Mouse (Mus musculus) right cerebral cortex, postnatal 14 days (tissue): ENCODE measurements around the gene Mpp6.
A peak's percentile ranks its signal among the peaks of the same experiment; 100 is the strongest.

Source experiments
- DNase-seq: peaks from one replicate; pipeline ENCODE4 v3.0.0; 2022

Mpp6 gene

DNA sequence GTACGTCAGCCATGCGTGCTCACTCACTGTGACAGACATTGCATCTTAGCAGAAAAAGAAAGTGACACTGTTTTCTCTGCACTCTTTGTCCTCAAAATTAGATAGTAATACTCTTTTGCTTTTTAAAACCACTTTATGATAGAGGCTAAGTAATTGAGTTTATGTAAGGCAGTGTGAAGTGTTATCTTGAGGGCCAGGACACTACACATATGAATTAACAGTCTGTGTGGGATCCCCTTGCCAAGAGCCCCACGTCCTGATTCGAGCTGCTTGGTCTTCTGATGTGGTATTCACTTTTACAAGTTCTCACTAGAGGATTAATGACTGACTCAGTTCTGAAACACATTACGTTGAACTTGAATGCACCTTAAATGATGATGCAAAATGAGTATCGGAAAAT is 49.8 kb downstream of the Mpp6 start:
- no peak for DNase-seq

DNA sequence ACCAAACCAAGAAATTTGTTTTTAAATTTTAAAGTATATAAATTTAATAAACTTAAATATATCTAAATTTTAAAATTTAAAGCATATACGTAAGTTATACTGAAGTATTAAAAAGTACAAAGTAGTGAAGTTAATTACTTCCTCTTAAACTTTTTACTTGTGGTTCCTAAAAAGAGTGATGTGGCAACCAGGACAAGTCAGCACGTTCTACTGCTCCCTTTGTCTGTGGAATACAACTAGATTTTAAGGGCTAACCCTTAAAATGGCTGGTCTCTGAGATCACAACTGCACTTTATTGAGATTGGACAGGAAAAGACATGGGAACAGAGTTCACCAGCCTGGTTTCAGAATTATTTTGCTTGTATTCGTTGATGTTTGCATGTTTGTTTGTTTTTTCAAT is 53.0 kb downstream of the Mpp6 start:
- DNase-seq, result no peak

DNA sequence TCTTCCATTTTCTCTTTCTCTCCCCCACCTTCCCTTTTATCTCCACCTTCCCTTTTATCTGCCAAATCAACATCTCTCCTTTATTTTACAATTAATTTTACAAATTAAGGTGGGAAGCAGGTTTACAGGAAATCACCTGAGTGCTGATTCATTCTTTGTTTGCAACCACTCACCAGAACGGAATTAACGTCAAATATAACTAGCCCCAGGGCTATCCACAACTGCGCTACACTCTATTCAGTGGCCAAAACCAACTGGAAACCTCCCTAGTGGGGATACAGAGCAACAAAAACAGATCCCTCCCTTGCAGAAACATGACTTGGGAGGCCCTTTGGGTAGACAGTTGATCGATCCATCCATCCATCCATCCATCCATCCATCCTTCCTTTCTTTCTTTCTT is 58.8 kb downstream of the Mpp6 start:
- no peak for DNase-seq

DNA sequence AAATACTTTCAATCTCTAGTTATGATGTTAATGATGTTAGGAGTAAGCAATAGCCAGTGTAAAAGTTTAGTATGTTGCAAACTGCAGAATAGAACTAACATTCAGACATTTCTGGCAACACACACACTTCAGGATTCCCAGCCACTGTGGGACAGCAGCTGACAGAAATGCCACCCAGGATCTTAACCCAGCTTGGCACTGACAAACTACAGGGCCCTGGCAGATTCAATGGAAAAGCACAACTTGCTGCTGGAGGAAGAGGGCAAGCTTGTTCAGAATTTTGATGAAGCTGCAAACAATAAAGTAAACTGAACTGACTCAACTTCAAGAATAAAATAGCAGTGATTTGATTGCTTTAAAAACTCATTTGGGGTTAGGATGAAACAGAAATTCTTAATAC is 59.7 kb downstream of the Mpp6 start:
- DNase-seq, result no peak

DNA sequence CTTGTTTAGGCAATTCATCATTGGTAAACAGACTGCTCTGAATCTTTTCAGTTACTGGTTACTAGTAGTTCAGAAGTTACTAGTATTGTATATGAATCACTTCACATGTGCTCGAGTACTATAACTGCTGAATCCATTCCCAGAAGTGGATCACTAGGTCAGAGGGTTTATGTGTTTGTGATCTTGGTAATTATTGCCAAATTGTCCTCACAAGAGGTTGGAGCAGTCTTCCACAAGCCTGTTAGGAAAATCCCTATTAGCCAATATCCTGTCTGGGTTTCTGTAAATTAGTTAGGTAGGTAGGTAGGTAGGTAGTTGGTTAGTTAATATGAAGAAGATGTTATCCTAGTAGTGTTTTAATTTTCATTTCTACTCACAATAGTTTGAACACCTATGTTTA is 65.7 kb downstream of the Mpp6 start:
- DNase-seq, result no peak

DNA sequence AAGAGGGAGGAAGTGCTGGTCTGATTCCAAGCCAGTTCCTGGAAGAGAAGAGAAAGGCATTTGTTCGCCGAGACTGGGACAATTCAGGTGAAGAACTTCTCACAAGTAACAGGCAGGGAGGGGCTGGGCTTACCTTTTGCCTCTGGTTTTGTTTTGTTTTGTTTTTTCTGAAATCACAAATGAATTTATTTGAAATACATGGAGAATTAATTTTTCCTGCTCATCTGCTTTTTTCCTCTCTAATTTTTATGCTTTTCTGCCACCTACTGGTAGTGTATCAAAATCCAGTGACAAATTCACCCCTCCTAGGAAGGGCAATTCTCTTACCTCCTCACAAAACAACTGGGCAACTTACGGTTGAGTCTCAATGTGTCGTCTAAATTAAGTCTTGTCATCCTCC is 70.1 kb downstream of the Mpp6 start:
- DNase-seq, result no peak

DNA sequence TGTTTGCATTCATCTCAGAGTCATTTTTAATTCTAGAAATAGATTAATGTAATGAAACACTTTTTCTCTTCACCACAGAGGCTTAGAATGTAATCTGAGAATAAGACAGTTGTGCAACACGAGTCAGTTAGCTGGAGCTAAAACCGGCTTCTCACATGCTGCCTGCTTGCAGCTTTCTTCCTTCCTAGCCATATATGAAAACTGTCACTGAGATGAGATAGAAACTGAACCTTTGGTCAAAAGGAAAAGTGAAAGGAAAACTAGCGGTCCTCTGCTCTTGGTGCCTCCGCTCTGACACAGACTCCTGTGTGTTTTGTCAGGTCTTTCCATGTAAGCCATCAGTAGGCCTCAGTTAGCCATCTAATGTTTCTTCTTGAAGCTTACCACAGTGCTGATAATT is 77.9 kb downstream of the Mpp6 start:
- DNase-seq, result no peak

DNA sequence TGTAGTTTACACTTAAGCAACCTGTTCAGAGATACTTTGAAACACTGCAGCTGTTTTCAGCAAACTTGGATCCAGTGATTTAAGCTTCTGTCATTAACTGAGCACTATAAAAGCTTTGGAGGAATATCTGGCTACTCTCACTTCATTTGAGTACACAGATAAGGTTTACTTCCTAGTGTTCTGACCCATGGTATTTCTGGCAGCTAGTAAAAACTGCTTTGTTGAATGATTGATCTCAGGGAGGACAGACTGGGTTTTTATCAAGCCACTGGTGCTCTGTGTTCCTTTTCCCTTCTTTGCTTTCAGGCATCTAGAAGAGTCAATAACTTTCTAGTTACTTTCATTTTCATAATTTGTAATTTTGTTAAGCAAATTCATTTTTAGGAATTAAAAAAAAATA is 79.3 kb downstream of the Mpp6 start:
- no peak for DNase-seq

DNA sequence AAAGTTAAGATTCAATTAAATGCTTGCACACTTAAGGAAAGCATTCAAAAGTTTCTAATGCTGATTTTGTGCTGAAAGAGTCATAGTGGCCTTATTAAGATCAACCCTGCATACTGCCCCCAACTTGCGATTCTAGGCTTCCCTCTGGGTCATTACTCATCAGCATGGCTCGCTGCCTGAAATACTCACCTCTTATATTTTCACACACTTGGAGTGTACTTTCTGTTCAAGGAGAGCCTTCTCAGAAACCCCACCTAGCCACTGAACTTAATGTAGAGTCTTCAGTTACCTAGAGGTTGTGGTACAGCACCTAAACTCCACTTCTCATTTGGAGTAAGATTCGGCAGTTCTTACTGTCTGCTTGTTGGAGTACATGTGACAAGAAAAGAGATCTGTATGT is 81.6 kb downstream of the Mpp6 start:
- no peak for DNase-seq

DNA sequence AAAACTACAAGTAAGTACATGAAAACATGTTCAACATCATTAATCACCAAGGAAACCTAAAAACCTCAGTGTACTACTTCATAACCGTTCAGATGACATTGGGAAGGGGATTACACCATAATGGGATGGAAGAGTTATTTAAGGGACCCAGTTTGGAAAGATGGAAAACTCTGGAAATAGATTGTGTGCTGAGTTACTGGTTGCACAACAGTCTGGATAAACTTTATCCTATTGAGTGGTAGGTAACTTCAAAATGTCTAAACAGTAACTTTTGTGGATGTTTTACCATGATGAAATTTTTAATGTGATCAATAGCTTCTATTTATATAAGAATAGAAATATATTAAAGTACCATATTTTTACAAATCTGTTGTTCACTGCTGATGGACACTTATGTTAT is 82.1 kb downstream of the Mpp6 start:
- DNase-seq, result no peak

DNA sequence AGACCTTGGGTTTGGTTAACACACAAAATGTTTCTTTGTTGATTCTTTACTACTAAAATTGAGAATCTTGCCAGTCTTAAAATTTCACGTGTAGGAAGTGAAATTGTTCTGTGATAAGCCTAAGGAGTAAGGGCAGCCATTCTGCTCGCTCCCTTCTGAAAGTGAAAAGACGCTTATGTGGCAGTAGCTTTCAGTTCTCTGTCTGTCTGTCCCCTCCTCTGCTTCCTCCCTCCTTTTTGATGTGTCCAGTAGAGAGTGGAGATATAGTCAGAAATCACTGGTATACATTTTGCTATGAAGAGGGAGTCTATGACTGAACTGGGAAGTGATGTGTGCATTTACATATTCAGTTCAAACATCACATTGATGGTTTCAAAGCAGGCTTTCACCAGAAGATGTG is 82.8 kb downstream of the Mpp6 start:
- no peak for DNase-seq

DNA sequence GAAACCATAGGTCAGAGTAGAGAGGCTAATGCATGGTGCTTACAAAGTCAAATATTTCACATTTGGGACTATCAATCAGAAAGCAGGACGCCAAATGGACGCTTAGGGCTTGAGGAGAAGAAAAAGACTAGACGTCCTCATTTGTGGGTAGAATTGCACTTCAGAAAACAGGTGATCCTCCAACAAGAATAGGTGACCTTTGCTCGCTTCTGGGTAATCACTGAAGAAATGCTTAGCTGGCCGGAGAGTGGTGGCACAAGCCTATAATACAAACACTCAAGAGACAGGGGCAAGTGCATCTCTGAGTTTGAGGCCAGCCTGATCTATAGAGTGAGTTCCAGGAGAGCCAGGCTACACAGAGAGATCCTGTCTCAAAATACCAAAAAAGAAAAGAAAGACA is 83.8 kb downstream of the Mpp6 start:
- no peak for DNase-seq

DNA sequence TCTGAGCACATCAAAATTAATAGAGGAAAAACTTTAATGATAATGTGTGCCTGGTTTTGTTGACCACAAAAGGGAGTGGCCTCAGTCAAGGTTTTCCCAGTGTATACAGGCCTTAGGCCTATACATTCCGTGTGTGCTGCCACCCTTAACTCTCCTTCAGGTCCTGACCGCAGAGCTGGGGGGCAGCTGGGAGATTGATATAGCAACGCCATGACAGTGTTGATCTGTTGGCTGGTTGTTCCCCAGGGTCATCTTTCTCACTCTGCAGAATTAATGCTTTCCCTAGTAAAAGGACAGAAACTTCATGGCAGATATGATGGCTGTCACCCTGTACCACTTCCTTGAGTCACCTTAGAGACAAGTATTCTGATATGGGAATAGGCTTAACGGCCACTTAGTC is 94.3 kb downstream of the Mpp6 start:
- DNase-seq, result no peak

DNA sequence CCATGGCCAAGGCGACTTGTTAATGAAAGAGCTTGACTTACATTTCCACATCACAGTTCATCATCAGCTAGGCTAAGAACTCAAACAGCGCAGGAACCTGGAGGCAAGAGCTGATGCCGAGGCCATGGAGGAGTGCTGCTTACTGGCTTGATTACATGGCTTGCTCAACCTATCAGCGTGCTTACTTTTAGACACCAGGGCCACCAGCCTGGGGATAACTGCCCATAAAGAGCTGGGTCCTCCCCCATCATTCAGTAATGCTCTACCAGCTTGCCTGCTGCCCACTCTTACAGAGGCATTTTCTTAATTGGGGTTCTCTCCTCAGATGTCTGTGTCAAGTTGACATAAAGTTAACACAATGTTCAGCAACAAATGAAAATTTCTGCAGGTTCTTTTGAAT is 95.1 kb downstream of the Mpp6 start:
- DNase-seq, result no peak

DNA sequence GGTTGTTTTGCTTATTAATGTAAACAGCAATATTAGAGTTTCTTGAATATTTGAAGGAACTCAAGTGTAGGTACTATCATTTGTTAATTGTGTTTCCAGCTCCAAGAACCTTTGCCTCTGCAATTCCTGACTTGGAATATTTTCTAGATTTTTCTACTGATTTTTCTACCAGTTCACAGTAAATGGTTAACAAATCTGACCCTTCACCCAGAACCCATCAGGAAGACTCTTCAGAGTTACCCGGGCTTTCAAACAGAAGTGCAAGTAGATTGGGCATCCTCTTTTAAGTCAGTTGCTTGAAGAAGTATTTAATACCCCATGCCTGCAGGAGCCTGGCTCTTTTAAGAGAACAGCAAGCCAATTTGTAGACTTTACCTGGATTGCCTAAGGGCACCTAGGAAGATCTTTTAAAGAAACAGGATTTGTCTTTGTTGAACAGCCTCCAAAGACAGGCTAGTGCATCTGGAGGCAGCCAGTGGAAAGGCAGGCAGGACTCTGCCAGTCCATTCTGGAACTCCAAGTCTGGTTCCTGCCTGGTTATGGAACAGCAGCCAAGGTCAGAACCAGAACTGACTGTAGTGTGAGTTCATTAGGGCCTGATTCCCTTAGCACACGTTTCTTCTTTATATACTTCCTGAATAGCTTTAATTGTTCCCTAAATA is 104.8 kb downstream of the Mpp6 start:
- DNase-seq, result no peak

DNA sequence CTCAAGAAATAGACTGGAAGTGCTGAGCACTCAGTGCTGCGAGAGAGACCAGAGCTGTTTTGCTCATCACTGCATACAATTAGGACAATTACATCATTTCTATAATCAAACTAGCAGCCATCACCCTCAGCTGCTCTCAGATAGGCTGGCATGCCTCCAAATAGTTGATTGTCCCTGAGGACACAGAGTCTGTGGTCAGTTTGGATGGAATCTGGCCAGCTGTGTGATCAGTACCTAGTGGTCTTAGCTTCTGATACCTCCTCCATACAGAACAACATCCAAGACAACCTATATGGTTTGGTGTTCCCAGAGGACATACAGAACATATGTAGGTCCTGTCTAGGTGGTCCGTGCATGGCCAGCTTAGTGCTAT is 105.3 kb downstream of the Mpp6 start:
- no peak for DNase-seq

DNA sequence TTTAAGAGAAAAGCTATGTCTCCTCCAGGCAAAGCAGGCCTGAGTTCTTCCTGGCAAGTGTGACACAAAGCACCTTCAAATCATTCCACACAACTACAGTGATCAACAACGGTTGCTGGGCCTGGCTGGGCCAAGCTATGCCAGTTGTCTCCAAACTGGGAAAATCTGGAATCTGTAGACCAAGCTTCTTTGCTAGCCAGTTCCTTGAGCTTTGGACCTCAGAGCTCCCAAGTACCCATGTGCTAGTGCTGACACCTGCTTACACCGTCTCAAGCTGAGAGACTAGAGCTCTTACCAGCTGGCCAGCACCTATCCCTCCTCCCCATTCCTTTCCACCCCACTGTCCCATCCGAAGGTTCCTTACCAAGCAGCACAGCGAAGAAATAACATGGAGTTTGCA is 105.9 kb downstream of the Mpp6 start:
- DNase-seq, result no peak

DNA sequence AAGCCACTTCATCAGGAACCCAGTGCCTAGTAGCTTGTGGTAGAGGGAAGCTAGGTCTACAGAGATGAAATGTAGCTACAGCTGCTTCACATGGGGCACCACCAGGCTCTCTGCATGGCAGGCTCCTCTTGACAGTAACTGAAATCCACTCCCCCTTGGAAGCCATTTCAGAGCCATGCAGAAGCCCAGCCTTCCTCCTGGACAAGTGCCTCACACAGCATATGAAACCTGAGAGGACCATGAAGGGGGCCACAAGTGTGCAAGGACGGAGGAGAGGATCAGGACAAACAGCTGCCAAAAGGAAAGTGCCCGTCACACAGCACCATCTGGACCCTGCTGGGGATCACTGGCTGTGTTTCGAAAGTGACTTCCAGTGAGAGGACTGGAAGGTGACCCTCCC is 108.6 kb downstream of the Mpp6 start:
- no peak for DNase-seq

DNA sequence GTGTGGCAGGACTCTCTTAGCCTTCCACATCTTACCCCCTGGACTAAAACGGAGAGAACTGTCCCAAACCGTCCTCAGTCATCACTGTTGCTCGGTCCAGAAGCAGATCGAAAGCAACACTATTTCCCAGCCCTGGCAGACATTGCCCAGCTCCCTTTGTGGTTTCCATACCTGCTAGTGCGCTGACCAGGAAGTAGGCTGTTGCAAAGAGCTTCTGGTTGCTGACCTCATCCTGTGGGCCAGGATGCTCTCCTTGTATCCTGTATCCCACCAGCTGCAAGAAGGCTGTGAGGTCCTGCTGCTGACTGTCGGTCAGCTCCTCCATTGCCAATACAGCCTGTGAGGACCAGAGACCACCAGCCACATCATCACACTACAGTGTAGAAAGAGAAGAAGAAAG is 109.0 kb downstream of the Mpp6 start:
- DNase-seq, result no peak

DNA sequence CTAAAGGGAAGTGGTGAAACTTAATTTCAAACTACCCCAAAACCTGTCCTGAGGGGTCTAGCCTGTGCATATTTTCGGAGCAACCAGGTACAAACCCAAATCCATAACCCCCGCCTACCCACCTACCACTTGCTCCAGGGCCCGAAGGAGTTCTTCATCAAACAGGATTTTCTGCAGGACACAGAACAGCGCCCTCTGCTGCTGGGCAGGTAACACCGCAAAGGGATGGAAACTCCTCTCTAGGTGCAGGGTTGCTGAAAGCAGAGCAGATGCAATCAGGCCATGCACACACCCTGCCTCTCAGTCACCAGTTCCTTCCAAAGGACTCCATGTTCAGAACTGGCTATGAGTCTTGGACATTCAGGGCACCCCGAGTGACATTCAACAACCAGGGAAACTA is 110.8 kb downstream of the Mpp6 start:
- peak; percentile 30 for DNase-seq

DNA sequence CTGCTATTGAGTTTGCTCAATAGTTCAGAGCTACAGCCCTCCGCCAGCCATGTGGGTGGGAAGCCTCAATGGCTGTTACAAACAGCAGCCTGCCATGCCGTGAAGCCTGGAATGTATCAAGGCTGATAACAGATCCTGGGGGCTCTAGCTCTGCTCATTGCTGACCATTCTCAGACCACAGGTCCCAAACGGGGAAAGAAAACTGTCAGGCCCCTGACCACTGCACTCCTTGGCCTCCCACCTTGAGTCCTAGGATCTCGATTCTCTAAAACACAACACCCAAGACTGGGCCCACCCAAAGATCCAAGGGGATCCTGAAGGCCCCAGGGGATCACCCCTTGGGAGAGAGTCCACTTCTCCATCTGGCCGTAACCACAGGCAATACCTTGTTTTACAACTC is 112.3 kb downstream of the Mpp6 start:
- no peak for DNase-seq

DNA sequence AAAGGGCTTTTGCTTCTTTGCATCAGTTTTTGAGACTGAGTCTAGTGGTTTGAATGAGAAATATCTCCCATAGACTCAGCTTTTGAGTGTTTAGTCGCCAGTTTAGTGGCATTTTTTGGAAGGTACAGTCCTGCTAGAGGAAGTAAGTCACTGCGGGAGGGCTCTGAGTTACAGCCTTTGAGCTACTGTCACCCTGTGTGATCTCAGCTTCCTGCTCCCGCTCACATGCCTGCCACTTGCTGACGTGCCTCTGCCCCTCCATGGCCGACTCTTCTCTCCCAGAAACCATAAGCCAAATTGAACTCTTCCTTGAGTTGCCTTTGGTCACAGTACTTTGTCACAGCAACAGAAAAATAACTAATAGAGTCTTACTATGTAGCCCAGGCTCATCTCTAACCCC is 112.9 kb downstream of the Mpp6 start:
- no peak for DNase-seq

DNA sequence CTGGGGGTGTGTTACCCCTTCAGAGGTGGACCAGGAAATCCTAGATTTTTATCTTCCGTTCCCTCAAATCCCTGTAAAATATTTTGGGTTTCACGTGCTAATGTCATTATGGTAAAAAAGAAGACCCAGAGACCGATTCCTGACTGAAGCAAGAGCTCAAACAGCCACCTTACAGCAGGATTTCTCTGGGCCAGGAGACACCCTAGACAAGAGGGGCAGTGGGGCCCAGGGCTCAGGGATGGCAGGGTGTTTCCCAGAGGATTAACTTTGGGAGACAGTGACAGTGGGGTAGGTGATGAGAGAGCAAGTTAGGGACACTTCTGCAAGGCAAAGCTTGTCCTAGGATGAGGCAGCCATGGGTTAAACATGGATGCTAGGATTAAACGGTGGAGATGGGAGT is 113.6 kb downstream of the Mpp6 start:
- DNase-seq, result no peak

DNA sequence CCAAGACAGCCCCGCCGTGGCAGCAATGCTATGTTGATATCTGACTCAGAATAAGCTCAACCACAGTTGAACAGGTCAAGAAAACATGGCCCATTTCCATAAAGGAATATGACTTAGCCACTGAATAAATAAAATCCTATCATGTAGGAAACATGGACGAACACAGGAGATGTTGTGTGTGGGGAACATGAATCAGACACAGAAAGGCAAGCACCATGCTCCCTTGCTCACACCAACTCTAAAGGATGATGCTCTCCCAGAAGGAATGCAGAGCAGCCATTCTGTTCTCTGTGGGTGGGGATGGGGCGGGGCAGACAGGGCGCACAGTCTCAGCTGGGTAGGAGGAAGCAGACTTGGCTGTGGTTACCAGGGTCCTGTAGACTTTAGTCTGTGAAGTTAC is 115.2 kb downstream of the Mpp6 start:
- no peak for DNase-seq

DNA sequence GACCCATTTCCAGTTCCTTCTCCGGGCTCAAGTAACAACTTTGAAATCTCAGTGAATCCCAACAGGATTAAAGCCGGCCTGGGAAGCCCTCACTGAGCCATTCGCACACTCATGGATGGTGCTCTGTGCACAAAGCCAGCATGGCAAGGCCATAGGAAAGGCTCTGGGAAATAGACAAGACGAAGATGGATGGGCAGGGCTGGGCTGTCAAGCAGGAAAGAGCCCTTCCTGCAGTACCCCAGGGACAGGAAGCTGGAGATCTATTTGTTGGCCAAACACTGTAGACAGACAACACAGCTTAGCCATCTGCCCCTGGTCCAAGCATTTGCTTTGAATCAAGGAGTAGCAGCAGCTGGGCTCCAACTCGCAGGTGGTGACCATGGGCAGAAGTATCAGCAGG is 118.1 kb downstream of the Mpp6 start:
- DNase-seq, result no peak

DNA sequence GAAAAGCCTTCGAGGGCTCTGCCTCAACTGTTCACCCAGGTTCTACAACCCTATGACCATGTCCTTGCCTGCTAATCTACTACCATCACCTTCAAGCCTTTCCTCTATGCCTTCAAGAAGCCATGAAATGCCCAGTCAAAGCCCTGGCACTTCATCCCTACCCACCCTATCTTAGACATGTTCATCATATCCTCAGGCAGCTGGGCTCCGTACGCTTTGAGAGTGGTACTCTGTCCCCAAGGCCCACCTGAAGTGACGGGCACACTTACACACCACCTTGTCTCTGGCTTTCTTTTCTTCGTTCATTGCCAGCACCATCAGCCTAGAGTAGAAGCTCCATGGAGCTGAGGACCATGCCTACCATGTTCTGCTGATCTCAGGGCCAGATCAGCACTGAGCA is 121.2 kb downstream of the Mpp6 start:
- no peak for DNase-seq
